In the genomic region with DNA sequence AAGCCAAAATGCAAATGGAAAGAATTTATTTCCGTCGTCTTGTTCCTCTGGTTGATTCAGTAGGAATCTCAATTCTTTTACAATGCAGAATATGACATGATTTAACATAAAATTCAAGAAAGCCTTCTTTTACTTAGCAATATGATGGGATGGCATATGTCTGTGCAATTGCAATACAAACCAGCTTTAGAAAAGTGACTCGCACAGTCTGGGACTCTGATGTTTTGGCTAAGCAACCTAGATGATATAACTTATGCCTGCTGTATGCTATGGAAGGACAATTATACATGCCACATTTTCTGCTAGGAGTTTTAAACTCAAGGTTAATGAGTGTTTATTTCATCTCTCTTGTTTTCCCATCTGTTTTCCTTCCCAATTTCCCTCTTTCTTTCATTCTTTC, we compare ENCODE assay signal across 25 mouse cellular contexts.
DNase-seq lines count a peak whose midpoint lies in the region; ATAC-seq and TF ChIP-seq lines count a peak whose summit lies in the region.
"Had no signal": no experiment of that assay in that cellular context is flagged by ENCODE, and none has a peak within 500 bp of the region (broad histone marks: within the 10 kb centered on the region; RNA-seq: fewer than 3 reads in every experiment).

No protein-coding gene starts in this region.

- H3K27ac ChIP-seq in forebrain, embryonic 16.5 days (ENCODE audit: low read length) = no peak overlapping the region
- no peak overlapping the region for H3K27ac ChIP-seq in forebrain, embryonic 10.5 days
- H3K27ac ChIP-seq in cerebellum, adult 2 months (ENCODE audit: insufficient read depth, low read length) = no peak overlapping the region
- H3K27ac ChIP-seq: embryonic facial prominence, embryonic 13.5 days; embryonic facial prominence, embryonic 15.5 days; gastrocnemius, adult 2 months had no signal

- no peaks in the 10 kb centered on the region for H3K4me1 ChIP-seq in forebrain, embryonic 16.5 days (replicated peaks; ENCODE audit: control insufficient read depth, insufficient read depth, low read length)
- no peaks in the 10 kb centered on the region for H3K4me1 ChIP-seq in forebrain, embryonic 10.5 days
- no peaks in the 10 kb centered on the region for H3K4me1 ChIP-seq in cerebellum, adult 2 months (ENCODE audit: control insufficient read depth, insufficient read depth, low read length)
- H3K4me1 ChIP-seq: embryonic facial prominence, embryonic 13.5 days; embryonic facial prominence, embryonic 15.5 days had no signal

- no peaks in the 10 kb centered on the region for H3K27me3 ChIP-seq in forebrain, embryonic 16.5 days (replicated peaks; ENCODE audit: control insufficient read depth, insufficient read depth, low read length)
- no peaks in the 10 kb centered on the region for H3K27me3 ChIP-seq in forebrain, embryonic 10.5 days (ENCODE audit: poor library complexity, severe bottlenecking)
- no peaks in the 10 kb centered on the region for H3K27me3 ChIP-seq in cerebellum, adult 2 months (ENCODE audit: control insufficient read depth, insufficient read depth, low read length)
- H3K27me3 ChIP-seq: CH12.LX; embryonic facial prominence, embryonic 13.5 days; embryonic facial prominence, embryonic 15.5 days; Patski had no signal

- peak; percentile 84 for ATAC-seq in forebrain, embryonic 16.5 days
- ATAC-seq in frontal cortex, adult (ENCODE audit: low TSS enrichment) = peak; percentile 81
- ATAC-seq: activated CD4-positive, CD25-positive, alpha-beta regulatory T cell, adult 4 months; CD4-positive, CD25-positive, alpha-beta regulatory T cell, adult 4 months; Patski had no signal

- no peak for TF ChIP-seq CTCF in cerebellum, adult 2 months (IDR thresholded peaks at IDR 0.05; ENCODE audit: borderline replicate concordance, insufficient read depth, low read depth, low read length)

- DNase-seq in forebrain, embryonic 10.5 days (ENCODE audit: extremely low spot score, low spot score) = no peak
- DNase-seq in frontal cortex, postnatal 25 days (ENCODE audit: low spot score in 2 of 2) = no peak
- DNase-seq in brain, embryonic 18.5 days (ENCODE audit: low read depth, low spot score) = peak; percentile 52
- DNase-seq in cerebellum, adult 2 months = no peak
- no peak for DNase-seq in testis, postnatal 14 days (ENCODE audit: low spot score)
- DNase-seq: adrenal gland, adult 8-10 months; adrenal gland, postnatal 14 days; adrenal gland, postnatal 36 days; cerebellum, adult 11-12 months; cerebellum, adult 8-10 months; cerebellum, adult 9-11 months; cerebellum, postnatal 14 days; cerebellum, postnatal 36 days; embryo, embryonic 11 days; gastrocnemius, adult 2 months had no signal

- 84% methylated on average over 3 of the region's 3 CpGs for WGBS in forebrain, embryonic 16.5 days
- WGBS in forebrain, embryonic 10.5 days = 96% methylated on average over 3 of the region's 3 CpGs
- WGBS in cerebellum, adult 2 months = 92% methylated on average over 3 of the region's 3 CpGs

- H3K9me3 ChIP-seq in forebrain, embryonic 16.5 days (ENCODE audit: control insufficient read depth, low read length) = no peaks in the 10 kb centered on the region
- H3K9me3 ChIP-seq in forebrain, embryonic 10.5 days = peaks cover 2% of the 10 kb centered on the region; the same call in 1 of the 2 replicates
- H3K9me3 ChIP-seq: embryonic facial prominence, embryonic 13.5 days; embryonic facial prominence, embryonic 15.5 days; G1E had no signal

- no peak overlapping the region for H3K4me2 ChIP-seq in forebrain, embryonic 16.5 days (ENCODE audit: low read length)
- H3K4me2 ChIP-seq: embryonic facial prominence, embryonic 13.5 days; embryonic facial prominence, embryonic 15.5 days had no signal

- TF ChIP-seq POLR2A in cerebellum, adult 2 months (IDR thresholded peaks at IDR 0.05; ENCODE audit: borderline replicate concordance, insufficient read depth, low read length) = no peak

- H3K4me3 ChIP-seq in forebrain, embryonic 16.5 days (replicated peaks; ENCODE audit: low read length) = no peak overlapping the region
- no peak overlapping the region for H3K4me3 ChIP-seq in forebrain, embryonic 10.5 days
- H3K4me3 ChIP-seq in cerebellum, adult 2 months (replicated peaks; ENCODE audit: insufficient read depth, low read depth, low read length) = no peak overlapping the region
- H3K4me3 ChIP-seq: embryonic facial prominence, embryonic 13.5 days; embryonic facial prominence, embryonic 15.5 days; erythroblast, embryonic 14.5 days; gastrocnemius, adult 2 months had no signal

- no peaks in the 10 kb centered on the region for H3K36me3 ChIP-seq in forebrain, embryonic 16.5 days (ENCODE audit: control insufficient read depth, insufficient read depth)
- no peaks in the 10 kb centered on the region for H3K36me3 ChIP-seq in forebrain, embryonic 10.5 days (replicated peaks)
- H3K36me3 ChIP-seq: embryonic facial prominence, embryonic 13.5 days; embryonic facial prominence, embryonic 15.5 days; G1E had no signal

- H3K9ac ChIP-seq in forebrain, embryonic 16.5 days (replicated peaks; ENCODE audit: low read depth, low read length) = no peak overlapping the region
- H3K9ac ChIP-seq: embryonic facial prominence, embryonic 13.5 days; embryonic facial prominence, embryonic 15.5 days had no signal
